Mouse (Mus musculus): ENCODE results near the gene Ehhadh.

DNA sequence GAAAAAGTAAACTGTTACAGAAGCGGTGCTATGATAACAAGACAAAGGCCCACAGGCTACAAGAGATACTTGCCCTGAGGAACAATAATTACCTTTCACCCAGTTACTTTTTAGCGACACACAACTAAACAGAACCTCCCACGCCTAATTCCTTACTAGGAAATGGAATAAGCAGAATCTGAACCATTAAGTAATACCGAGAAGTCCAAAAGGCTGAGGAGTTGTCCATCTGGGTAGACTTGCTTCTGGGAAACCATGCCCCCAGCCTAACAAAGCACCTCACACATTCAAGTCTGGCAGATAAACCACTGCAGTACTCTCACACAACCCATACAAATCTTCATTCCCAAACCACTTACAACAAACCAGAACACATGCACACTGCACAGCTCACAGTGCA lies 8.5 kb downstream of the Ehhadh start:
- no peak for TF ChIP-seq CTCF (IDR thresholded peaks at IDR 0.05; ENCODE audit: low read depth)
- TF ChIP-seq EP300 (IDR thresholded peaks at IDR 0.05; ENCODE audit: low read depth): no peak
